Mouse (Mus musculus): ENCODE results near the gene Fdx1l.

Gene Fdx1l

GRCm38 (mm10) chr9:21028560-21029110, 44.8 kb downstream of the Fdx1l start:
- DNase-seq (ENCODE audit: low spot score in 2 of 2) = no peak

- DNase-seq (ENCODE audit: low spot score in 2 of 2) = no peak
These were observed 45.6 kb downstream of the Fdx1l start for GRCm38 (mm10) chr9:21027774-21028290.

GRCm38 (mm10) chr9:21026849-21027248, 46.6 kb downstream of the Fdx1l start:
- DNase-seq (ENCODE audit: low spot score in 2 of 2) = no peak

GRCm38 (mm10) chr9:21025258-21025810, 48.1 kb downstream of the Fdx1l start:
- DNase-seq (ENCODE audit: low spot score in 2 of 2) = no peak

GRCm38 (mm10) chr9:21022726-21023125, 50.7 kb downstream of the Fdx1l start:
- no peak for DNase-seq (ENCODE audit: low spot score in 2 of 2)

- no peak for DNase-seq (ENCODE audit: low spot score in 2 of 2)
These were observed 51.1 kb downstream of the Fdx1l start for GRCm38 (mm10) chr9:21022288-21022687.

- no peak for DNase-seq (ENCODE audit: low spot score in 2 of 2)
These were observed 52.1 kb downstream of the Fdx1l start for GRCm38 (mm10) chr9:21021363-21021762.

GRCm38 (mm10) chr9:21018600-21018999, 54.8 kb downstream of the Fdx1l start:
- no peak for DNase-seq (ENCODE audit: low spot score in 2 of 2)

Data from urinary bladder, postnatal 4 days (tissue).